Mouse (Mus musculus): Measurements from ENCODE around the gene Msn. TPM values are rescaled to one million over a fixed set of nuclear protein-coding genes. Genes with fewer than 3 reads are reported as not detected.

The Msn gene
- total and polyA plus RNA-seq, 2 experiments, result 8.3 to 10.8 TPM

- WGBS, result 65% methylated on average over 5 of the region's 5 CpGs
- no peak for DNase-seq (ENCODE audit: extremely low read depth, low read depth, low spot score)
- H3K4me3 ChIP-seq (ENCODE audit: insufficient read depth, low read depth, low read length), result 0 out of 2 replicates have a peak overlapping the region, but pooled peaks have one; percentile 20
Measured at GRCm38 (mm10) chrX:96097491-96097970, 1.7 kb downstream of the Msn start.

DNA sequence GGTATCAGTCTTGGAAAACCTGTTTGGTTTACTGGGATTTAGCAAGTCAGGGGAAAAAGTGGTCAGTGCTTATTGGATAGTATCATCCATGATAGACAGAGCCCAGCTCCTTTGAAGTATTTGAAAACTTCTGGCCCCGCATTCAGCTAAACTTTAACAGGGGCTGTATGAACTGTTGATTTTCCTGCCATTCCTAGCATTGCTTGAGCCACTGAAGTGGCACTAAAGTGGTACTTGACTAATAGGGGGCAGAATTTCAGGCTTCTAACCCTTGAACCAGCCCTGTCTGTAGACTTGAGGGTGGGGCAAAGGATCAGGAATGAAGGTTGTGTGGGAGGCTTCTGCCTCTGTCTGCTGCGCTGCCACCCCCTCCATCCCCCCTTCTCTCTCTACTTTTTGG, 3.2 kb downstream of the Msn start:
- no peaks in the 10 kb centered on the region for H3K4me1 ChIP-seq (ENCODE audit: control insufficient read depth, insufficient read depth, low read length)
- no peaks in the 10 kb centered on the region for H3K79me2 ChIP-seq (ENCODE audit: control insufficient read depth, insufficient read depth, low read length)
- no peaks in the 10 kb centered on the region for H3K36me3 ChIP-seq (ENCODE audit: control insufficient read depth, insufficient read depth, low read length)
- H3K4me3 ChIP-seq (ENCODE audit: insufficient read depth, low read depth, low read length), result no peak overlapping the region
- DNase-seq (ENCODE audit: extremely low read depth, low read depth, low spot score), result no peak
- no peaks in the 10 kb centered on the region for H3K27me3 ChIP-seq (ENCODE audit: control insufficient read depth, insufficient read depth, low read length)
- TF ChIP-seq CTCF (IDR thresholded peaks at IDR 0.05; ENCODE audit: low read depth, low read length) (no peak), POLR2A (IDR thresholded peaks at IDR 0.05; ENCODE audit: extremely low read depth, insufficient read depth, low read length) (no peak)
- no peak overlapping the region; the same call in 1 of the 2 replicates for H3K27ac ChIP-seq (replicated peaks; ENCODE audit: insufficient read depth, low read depth, low read length)
- H3K9ac ChIP-seq (ENCODE audit: low read depth, low read length), result no peak overlapping the region
- 67% methylated on average over 2 of the region's 2 CpGs for WGBS

More at GRCm38 (mm10) chrX:96097491-96097970, 1.7 kb downstream of the Msn start:
- TF ChIP-seq CTCF (IDR thresholded peaks at IDR 0.05; ENCODE audit: low read depth, low read length) (no peak), POLR2A (IDR thresholded peaks at IDR 0.05; ENCODE audit: extremely low read depth, insufficient read depth, low read length) (no peak)
- no peak overlapping the region for H3K9ac ChIP-seq (ENCODE audit: low read depth, low read length)
- H3K27ac ChIP-seq (replicated peaks; ENCODE audit: insufficient read depth, low read depth, low read length), result no peak overlapping the region
- H3K27me3 ChIP-seq (ENCODE audit: control insufficient read depth, insufficient read depth, low read length), result no peaks in the 10 kb centered on the region
- no peaks in the 10 kb centered on the region for H3K4me1 ChIP-seq (ENCODE audit: control insufficient read depth, insufficient read depth, low read length)
- H3K36me3 ChIP-seq (ENCODE audit: control insufficient read depth, insufficient read depth, low read length), result no peaks in the 10 kb centered on the region
- H3K79me2 ChIP-seq (ENCODE audit: control insufficient read depth, insufficient read depth, low read length), result no peaks in the 10 kb centered on the region

GRCm38 (mm10) chrX:96107427-96108291, 11.8 kb downstream of the Msn start:
- no peaks in the 10 kb centered on the region; the same call in 1 of the 2 replicates for H3K4me1 ChIP-seq (ENCODE audit: control insufficient read depth, insufficient read depth, low read length)
- H3K79me2 ChIP-seq (ENCODE audit: control insufficient read depth, insufficient read depth, low read length), result no peaks in the 10 kb centered on the region
- TF ChIP-seq CTCF (IDR thresholded peaks at IDR 0.05; ENCODE audit: low read depth, low read length), result no peak
- TF ChIP-seq POLR2A (IDR thresholded peaks at IDR 0.05; ENCODE audit: extremely low read depth, insufficient read depth, low read length), result no peak
- H3K4me3 ChIP-seq (ENCODE audit: insufficient read depth, low read depth, low read length), result no peak overlapping the region
- WGBS, result 48% methylated on average over 3 of the region's 3 CpGs
- no peaks in the 10 kb centered on the region for H3K27me3 ChIP-seq (ENCODE audit: control insufficient read depth, insufficient read depth, low read length)
- no peaks in the 10 kb centered on the region for H3K36me3 ChIP-seq (ENCODE audit: control insufficient read depth, insufficient read depth, low read length)
- DNase-seq (ENCODE audit: extremely low read depth, low read depth, low spot score), result peak; percentile 17
- no peak overlapping the region for H3K27ac ChIP-seq (replicated peaks; ENCODE audit: insufficient read depth, low read depth, low read length)
- H3K9ac ChIP-seq (ENCODE audit: low read depth, low read length), result no peak overlapping the region

GRCm38 (mm10) chrX:96113106-96113634, 17.3 kb downstream of the Msn start:
- DNase-seq (ENCODE audit: extremely low read depth, low read depth, low spot score), result no peak
- Histone ChIP-seq H3K27ac (replicated peaks; ENCODE audit: insufficient read depth, low read depth, low read length) (no peak overlapping the region), H3K27me3 (ENCODE audit: control insufficient read depth, insufficient read depth, low read length) (no peaks in the 10 kb centered on the region), H3K36me3 (ENCODE audit: control insufficient read depth, insufficient read depth, low read length) (no peaks in the 10 kb centered on the region), H3K4me3 (ENCODE audit: insufficient read depth, low read depth, low read length) (no peak overlapping the region), H3K4me1 (ENCODE audit: control insufficient read depth, insufficient read depth, low read length) (no peaks in the 10 kb centered on the region; the same call in 1 of the 2 replicates), H3K79me2 (ENCODE audit: control insufficient read depth, insufficient read depth, low read length) (no peaks in the 10 kb centered on the region), H3K9ac (ENCODE audit: low read depth, low read length) (no peak overlapping the region)
- TF ChIP-seq POLR2A (IDR thresholded peaks at IDR 0.05; ENCODE audit: extremely low read depth, insufficient read depth, low read length), result no peak
- no peak for TF ChIP-seq CTCF (IDR thresholded peaks at IDR 0.05; ENCODE audit: low read depth, low read length)

DNA sequence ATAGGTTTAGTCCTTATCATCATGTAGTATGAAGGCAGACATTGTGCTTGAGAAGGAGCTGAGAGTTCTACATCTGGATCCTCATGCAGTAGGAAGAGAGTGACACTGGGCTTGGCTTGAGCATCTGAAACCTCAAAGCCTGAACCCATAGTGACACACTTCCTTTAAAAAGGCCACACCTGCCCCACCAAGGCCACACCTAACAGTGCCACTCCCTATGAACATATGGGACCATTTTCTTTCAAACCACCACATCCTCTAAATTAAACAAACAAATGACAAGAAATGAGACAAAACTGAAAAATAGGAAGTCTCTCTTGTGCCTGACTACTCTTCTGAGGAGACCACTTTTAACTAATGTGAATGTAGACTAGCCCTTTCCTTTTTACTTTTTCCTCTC, 19.7 kb downstream of the Msn start:
- Histone ChIP-seq H3K36me3 (ENCODE audit: control insufficient read depth, insufficient read depth, low read length) (no peaks in the 10 kb centered on the region), H3K27ac (replicated peaks; ENCODE audit: insufficient read depth, low read depth, low read length) (no peak overlapping the region), H3K9ac (ENCODE audit: low read depth, low read length) (no peak overlapping the region), H3K27me3 (ENCODE audit: control insufficient read depth, insufficient read depth, low read length) (no peaks in the 10 kb centered on the region), H3K79me2 (ENCODE audit: control insufficient read depth, insufficient read depth, low read length) (no peaks in the 10 kb centered on the region), H3K4me1 (ENCODE audit: control insufficient read depth, insufficient read depth, low read length) (no peaks in the 10 kb centered on the region), H3K4me3 (ENCODE audit: insufficient read depth, low read depth, low read length) (no peak overlapping the region)
- no peak for TF ChIP-seq CTCF (IDR thresholded peaks at IDR 0.05; ENCODE audit: low read depth, low read length)
- TF ChIP-seq POLR2A (IDR thresholded peaks at IDR 0.05; ENCODE audit: extremely low read depth, insufficient read depth, low read length), result no peak
- DNase-seq (ENCODE audit: extremely low read depth, low read depth, low spot score), result no peak

DNA sequence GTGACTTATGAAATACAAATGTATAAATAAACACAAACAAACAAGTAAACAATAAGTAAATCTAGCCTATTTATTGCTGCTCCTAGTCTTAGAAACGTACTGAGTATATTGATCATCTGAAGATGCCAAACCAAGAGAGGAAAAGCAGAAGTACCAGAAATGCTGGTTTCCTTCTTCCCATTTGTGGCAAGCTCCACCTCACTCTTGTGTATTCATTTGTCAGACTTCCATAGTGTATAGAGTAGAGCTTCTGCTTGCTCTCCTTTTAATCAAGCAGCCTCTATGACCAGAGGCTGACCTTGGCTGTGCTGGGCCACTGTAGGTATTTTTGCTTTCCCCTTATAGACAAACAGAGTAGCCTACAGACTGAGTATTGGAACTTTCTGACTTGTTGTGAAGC, 21.5 kb downstream of the Msn start:
- Histone ChIP-seq H3K79me2 (ENCODE audit: control insufficient read depth, insufficient read depth, low read length) (no peaks in the 10 kb centered on the region), H3K4me3 (ENCODE audit: insufficient read depth, low read depth, low read length) (no peak overlapping the region), H3K27me3 (ENCODE audit: control insufficient read depth, insufficient read depth, low read length) (no peaks in the 10 kb centered on the region), H3K4me1 (ENCODE audit: control insufficient read depth, insufficient read depth, low read length) (no peaks in the 10 kb centered on the region), H3K9ac (ENCODE audit: low read depth, low read length) (no peak overlapping the region), H3K36me3 (ENCODE audit: control insufficient read depth, insufficient read depth, low read length) (no peaks in the 10 kb centered on the region), H3K27ac (replicated peaks; ENCODE audit: insufficient read depth, low read depth, low read length) (no peak overlapping the region)
- whole genome bisulfite sequencing, result 79% methylated on average over 1 of the region's 1 CpGs
- no peak for TF ChIP-seq POLR2A (IDR thresholded peaks at IDR 0.05; ENCODE audit: extremely low read depth, insufficient read depth, low read length)
- TF ChIP-seq CTCF (IDR thresholded peaks at IDR 0.05; ENCODE audit: low read depth, low read length), result no peak
- DNase-seq (ENCODE audit: extremely low read depth, low read depth, low spot score), result no peak

All from liver, adult 2 months (tissue).